Mouse (Mus musculus): Measurements from ENCODE around the gene Abcc5. TPM values are rescaled to one million over a fixed set of nuclear protein-coding genes. Genes with fewer than 3 reads are reported as not detected.
A peak's percentile ranks its signal among the peaks of the same experiment; 100 is the strongest.

The Abcc5 gene
- polyA plus RNA-seq, 1 experiment from 2014 or later: 105 TPM

DNA sequence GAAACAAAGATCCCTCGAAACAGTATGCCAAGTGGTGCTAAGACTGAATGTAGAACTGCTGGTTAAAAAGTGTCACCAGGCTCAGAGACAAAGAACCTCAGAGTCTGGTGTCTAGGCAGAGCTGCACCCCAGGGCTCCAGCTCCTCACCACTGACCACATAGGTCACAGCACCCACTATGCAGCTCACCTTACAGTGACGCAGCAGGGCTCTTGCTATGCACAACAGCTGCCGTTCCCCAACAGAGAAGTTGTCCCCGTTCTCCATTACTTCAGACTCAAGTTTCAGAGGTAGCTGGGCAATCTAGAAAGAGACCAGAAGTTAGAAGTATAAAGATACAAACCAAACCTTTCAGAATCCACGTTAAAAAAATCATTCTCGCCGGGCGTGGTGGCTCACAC is 91.3 kb downstream of the Abcc5 start:
- no peak overlapping the region for H3K9ac ChIP-seq
- 95% methylated on average over 8 of the region's 8 CpGs for WGBS
- no peak for ATAC-seq
- H3K27ac ChIP-seq: no peak overlapping the region
- H3K4me3 ChIP-seq: no peak overlapping the region
- H3K9me3 ChIP-seq (replicated peaks): no peaks in the 10 kb centered on the region
- no peak overlapping the region for H3K4me2 ChIP-seq
- peaks cover 80% of the 10 kb centered on the region for H3K36me3 ChIP-seq (ENCODE audit: poor library complexity, severe bottlenecking)
- no peaks in the 10 kb centered on the region for H3K27me3 ChIP-seq
- H3K4me1 ChIP-seq: no peaks in the 10 kb centered on the region

GRCm38 (mm10) chr16:20328306-20328705 is 97.9 kb downstream of the Abcc5 start:
- Histone ChIP-seq H3K36me3 (ENCODE audit: poor library complexity, severe bottlenecking) (peaks cover 44% of the 10 kb centered on the region), H3K27ac (no peak overlapping the region), H3K4me1 (no peaks in the 10 kb centered on the region), H3K9me3 (replicated peaks) (no peaks in the 10 kb centered on the region), H3K9ac (no peak overlapping the region), H3K4me2 (no peak overlapping the region), H3K4me3 (no peak overlapping the region), H3K27me3 (no peaks in the 10 kb centered on the region)
- no peak for ATAC-seq
- WGBS: 90% methylated on average over 5 of the region's 5 CpGs

DNA sequence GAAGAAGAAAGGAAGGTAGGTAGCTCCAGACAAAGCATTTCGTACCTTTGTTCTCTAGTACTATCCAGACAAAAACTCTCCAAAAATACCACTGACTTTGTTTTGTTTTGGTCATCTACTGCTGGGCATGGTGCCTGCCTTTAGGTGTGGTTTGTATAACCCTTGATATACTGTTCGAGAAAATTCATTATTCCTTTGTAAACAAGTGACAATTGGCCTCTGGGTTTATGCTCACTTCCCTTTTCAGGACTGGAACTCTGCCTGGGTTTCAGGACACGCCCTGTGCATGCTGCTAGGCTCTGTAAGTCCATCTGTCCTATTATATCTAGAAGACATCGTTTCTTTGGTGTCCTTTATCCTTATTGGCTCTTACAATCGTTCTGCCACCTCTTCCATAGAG is 100.9 kb downstream of the Abcc5 start, which contains the start of gene Cyp2ab1:
Cyp2ab1 (minus strand) TSS at position 119 of the 400 bp plus-strand sequence.
- H3K27ac ChIP-seq: no peak within 1 kb of the TSS
- H3K9me3 ChIP-seq (replicated peaks): no peaks in the 10 kb centered on the region
- ATAC-seq: no peak
- H3K4me2 ChIP-seq: no peak within 1 kb of the TSS
- H3K36me3 ChIP-seq (ENCODE audit: poor library complexity, severe bottlenecking): peaks cover 20% of the 10 kb centered on the region
- no peaks in the 10 kb centered on the region for H3K27me3 ChIP-seq
- no peaks in the 10 kb centered on the region for H3K4me1 ChIP-seq
- no peak within 1 kb of the TSS for H3K4me3 ChIP-seq
- WGBS: 72% methylated on average over 5 of the region's 5 CpGs
- H3K9ac ChIP-seq: no peak within 1 kb of the TSS

DNA sequence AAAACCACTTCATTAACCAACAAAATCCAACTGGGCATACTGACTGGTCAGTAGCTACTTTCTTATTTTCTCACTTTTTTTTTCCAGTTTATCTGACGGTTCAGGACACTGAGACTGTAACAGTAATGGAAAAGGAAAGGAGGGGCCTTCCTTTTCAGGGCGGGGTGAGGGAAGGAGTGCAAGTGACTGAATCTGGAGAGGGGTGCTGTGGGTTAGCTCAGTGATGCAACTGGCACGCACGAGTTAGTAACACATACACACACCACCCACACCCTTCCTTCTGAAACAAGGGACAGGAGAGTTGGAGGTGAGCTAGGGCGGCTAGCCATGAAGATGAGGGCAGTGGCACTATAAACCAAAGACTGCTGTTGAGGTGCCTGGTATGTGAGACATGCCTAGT is 102.3 kb downstream of the Abcc5 start:
- no peak overlapping the region for H3K27ac ChIP-seq
- 82% methylated on average over 5 of the region's 5 CpGs for WGBS

GRCm38 (mm10) chr16:20322274-20322673 is 103.9 kb downstream of the Abcc5 start:
- no peaks in the 10 kb centered on the region for H3K27me3 ChIP-seq
- 94% methylated on average over 4 of the region's 4 CpGs for WGBS
- no peaks in the 10 kb centered on the region for H3K36me3 ChIP-seq (ENCODE audit: poor library complexity, severe bottlenecking)
- H3K9ac ChIP-seq: no peak overlapping the region
- no peak overlapping the region for H3K4me2 ChIP-seq
- no peaks in the 10 kb centered on the region for H3K9me3 ChIP-seq (replicated peaks)
- no peak overlapping the region for H3K27ac ChIP-seq
- no peak for ATAC-seq
- H3K4me1 ChIP-seq: no peaks in the 10 kb centered on the region
- H3K4me3 ChIP-seq: no peak overlapping the region

More for the DNA sequence above, 102.3 kb downstream of the Abcc5 start:
- Histone ChIP-seq H3K9me3 (replicated peaks) (no peaks in the 10 kb centered on the region), H3K9ac (no peak overlapping the region), H3K4me1 (no peaks in the 10 kb centered on the region), H3K4me2 (no peak overlapping the region), H3K27me3 (no peaks in the 10 kb centered on the region), H3K4me3 (no peak overlapping the region), H3K36me3 (ENCODE audit: poor library complexity, severe bottlenecking) (peaks cover 7% of the 10 kb centered on the region)
- no peak for ATAC-seq

DNA sequence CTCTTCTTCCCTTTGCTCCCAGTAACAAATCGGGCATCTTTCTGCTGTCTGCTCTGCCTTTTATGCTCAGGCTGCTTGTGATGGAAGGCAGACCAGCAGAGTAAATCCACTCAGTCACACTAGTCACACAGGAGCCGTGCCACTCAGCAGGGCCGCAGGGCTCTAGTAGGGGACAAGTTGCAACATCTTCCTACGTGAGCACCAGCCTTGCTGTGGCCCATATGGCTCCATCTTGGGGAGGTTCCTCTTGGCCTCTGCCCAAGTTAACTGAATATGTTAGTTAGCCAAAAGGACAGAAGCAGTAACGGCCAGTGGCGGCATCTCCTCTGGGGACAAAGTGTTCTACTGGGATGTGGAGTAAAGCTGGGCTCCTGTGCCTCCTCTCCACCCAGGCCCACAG is 109.4 kb downstream of the Abcc5 start:
- Histone ChIP-seq H3K4me3 (no peak overlapping the region), H3K36me3 (ENCODE audit: poor library complexity, severe bottlenecking) (no peaks in the 10 kb centered on the region), H3K27me3 (no peaks in the 10 kb centered on the region), H3K9ac (no peak overlapping the region), H3K27ac (no peak overlapping the region), H3K9me3 (replicated peaks) (no peaks in the 10 kb centered on the region), H3K4me2 (no peak overlapping the region), H3K4me1 (no peaks in the 10 kb centered on the region)
- ATAC-seq: no peak
- 87% methylated on average over 6 of the region's 6 CpGs for WGBS

DNA sequence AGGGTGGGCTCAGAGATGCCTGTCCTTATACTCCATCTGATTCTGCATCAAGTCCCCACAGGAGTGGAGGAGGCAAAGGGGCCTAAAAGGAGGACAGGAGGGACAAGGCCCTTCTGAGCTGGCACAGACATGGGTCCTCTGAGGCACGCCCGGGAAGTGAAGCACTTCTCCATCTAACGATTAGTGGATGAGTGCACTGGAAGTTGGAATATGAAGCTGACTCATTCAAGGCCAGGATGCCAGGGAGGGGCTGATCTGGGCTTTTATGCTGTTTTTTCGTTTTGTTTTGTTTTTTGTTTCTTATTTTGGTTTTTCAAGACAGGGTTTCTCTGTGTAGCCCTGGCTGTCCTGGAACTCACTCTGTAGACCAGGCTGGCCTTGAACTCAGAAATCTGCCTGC is 110.9 kb downstream of the Abcc5 start:
- H3K4me1 ChIP-seq: no peaks in the 10 kb centered on the region
- no peak overlapping the region for H3K9ac ChIP-seq
- H3K4me3 ChIP-seq: no peak overlapping the region
- H3K27ac ChIP-seq: no peak overlapping the region
- no peaks in the 10 kb centered on the region for H3K27me3 ChIP-seq
- 86% methylated on average over 4 of the region's 4 CpGs for WGBS
- no peak for ATAC-seq
- no peaks in the 10 kb centered on the region for H3K36me3 ChIP-seq (ENCODE audit: poor library complexity, severe bottlenecking)
- H3K9me3 ChIP-seq (replicated peaks): no peaks in the 10 kb centered on the region
- no peak overlapping the region for H3K4me2 ChIP-seq

- ATAC-seq: no peak
- 80% methylated on average over 14 of the region's 14 CpGs for WGBS
- no peak overlapping the region for H3K4me2 ChIP-seq
These were observed 113.9 kb downstream of the Abcc5 start for GRCm38 (mm10) chr16:20312272-20312671.

GRCm38 (mm10) chr16:20301770-20302649 is 124.2 kb downstream of the Abcc5 start, which contains the start of gene Parl:
Parl (minus strand) TSS chr16:20302387.
- H3K4me3 ChIP-seq: peak within 1 kb of the TSS; percentile 88
- H3K9ac ChIP-seq: peak within 1 kb of the TSS; percentile 86
- WGBS: under 1% methylated on average over 52 of the region's 52 CpGs
- no peak within 1 kb of the TSS for H3K27ac ChIP-seq
- ATAC-seq: peak; percentile 92
- H3K4me2 ChIP-seq: peak within 1 kb of the TSS; percentile 76
- no peaks in the 10 kb centered on the region for H3K27me3 ChIP-seq
- H3K9me3 ChIP-seq (replicated peaks): no peaks in the 10 kb centered on the region
- peaks cover 17% of the 10 kb centered on the region for H3K4me1 ChIP-seq
- H3K36me3 ChIP-seq (ENCODE audit: poor library complexity, severe bottlenecking): peaks cover 10% of the 10 kb centered on the region

More at GRCm38 (mm10) chr16:20312272-20312671, 113.9 kb downstream of the Abcc5 start:
- Histone ChIP-seq H3K36me3 (ENCODE audit: poor library complexity, severe bottlenecking) (no peaks in the 10 kb centered on the region), H3K27me3 (no peaks in the 10 kb centered on the region), H3K4me1 (no peaks in the 10 kb centered on the region), H3K9me3 (replicated peaks) (no peaks in the 10 kb centered on the region), H3K27ac (no peak overlapping the region), H3K9ac (no peak overlapping the region), H3K4me3 (no peak overlapping the region)

DNA sequence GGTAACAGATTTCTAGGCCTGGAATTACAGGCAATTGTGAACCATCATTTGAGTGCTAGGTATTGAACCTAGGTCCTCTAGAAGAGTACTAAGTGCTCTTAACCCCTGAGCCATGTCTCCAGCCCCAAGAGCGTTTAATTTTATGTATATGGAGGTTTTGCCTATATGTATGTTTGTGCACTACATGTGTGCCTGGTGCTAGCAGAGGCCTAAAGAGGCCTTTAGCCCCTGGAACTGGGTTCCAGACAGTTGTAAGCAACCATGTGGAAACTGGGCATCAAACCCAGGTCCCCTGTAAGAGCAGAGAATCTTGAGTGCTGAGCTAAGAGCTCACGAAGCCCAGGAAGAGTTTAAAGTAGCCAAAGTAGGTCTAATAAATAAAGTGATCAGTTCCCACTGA is 126.1 kb downstream of the Abcc5 start:
- Histone ChIP-seq H3K4me2 (peak overlapping the region; percentile 14; the same call in 1 of the 2 replicates), H3K4me1 (peaks cover 17% of the 10 kb centered on the region), H3K36me3 (ENCODE audit: poor library complexity, severe bottlenecking) (peaks cover 27% of the 10 kb centered on the region), H3K9me3 (replicated peaks) (no peaks in the 10 kb centered on the region), H3K27ac (no peak overlapping the region), H3K27me3 (no peaks in the 10 kb centered on the region), H3K4me3 (no peak overlapping the region), H3K9ac (no peak overlapping the region)
- ATAC-seq: no peak
- 92% methylated on average over 2 of the region's 2 CpGs for WGBS
